Mouse (Mus musculus) yolk sac, embryonic 10.5 days (tissue): ENCODE measurements around the gene Gtf2b.

Source experiments
- DNase-seq: peaks from one replicate; pipeline ENCODE4 v3.0.0-alpha.2; 2017; ENCODE audit warnings: low spot score

Gene Gtf2b

DNA sequence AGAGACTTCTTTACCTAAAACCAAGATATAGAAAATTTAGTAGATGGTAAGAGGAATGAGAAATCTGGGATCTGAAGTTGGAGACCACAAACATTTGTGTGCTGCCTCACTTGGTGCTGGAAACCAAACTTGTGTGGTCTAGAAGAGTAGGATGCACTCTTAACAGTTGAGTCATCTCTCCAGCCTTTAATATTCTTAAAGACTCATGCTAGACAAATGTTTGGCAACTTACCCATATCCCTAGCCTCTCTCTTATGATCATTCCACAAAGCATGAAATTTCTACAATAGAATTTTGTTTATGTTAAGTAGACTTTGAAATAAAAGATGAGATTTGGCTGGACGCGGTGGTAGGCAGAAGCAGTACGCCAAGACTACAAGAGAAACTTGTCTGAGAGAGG, 52.7 kb downstream of the Gtf2b start:
- no peak for DNase-seq

DNA sequence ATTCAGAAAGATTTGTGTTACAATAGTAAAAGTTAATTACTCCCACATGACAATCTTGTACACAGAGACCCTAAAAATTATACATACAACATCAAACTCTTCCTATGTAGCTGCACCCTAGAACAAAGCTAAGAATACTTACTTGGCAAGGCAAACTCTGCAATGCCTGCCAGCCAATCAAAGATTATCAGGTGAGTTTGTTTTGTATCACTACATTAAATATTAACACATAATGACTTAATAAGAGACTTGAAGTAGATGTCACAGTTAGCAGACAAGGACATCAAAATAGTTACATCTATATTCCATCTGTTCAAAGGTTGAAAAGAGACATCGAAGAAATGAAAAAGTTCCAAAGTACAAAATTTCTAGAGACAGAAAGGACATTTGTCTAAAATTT, 58.8 kb downstream of the Gtf2b start:
- DNase-seq = no peak

DNA sequence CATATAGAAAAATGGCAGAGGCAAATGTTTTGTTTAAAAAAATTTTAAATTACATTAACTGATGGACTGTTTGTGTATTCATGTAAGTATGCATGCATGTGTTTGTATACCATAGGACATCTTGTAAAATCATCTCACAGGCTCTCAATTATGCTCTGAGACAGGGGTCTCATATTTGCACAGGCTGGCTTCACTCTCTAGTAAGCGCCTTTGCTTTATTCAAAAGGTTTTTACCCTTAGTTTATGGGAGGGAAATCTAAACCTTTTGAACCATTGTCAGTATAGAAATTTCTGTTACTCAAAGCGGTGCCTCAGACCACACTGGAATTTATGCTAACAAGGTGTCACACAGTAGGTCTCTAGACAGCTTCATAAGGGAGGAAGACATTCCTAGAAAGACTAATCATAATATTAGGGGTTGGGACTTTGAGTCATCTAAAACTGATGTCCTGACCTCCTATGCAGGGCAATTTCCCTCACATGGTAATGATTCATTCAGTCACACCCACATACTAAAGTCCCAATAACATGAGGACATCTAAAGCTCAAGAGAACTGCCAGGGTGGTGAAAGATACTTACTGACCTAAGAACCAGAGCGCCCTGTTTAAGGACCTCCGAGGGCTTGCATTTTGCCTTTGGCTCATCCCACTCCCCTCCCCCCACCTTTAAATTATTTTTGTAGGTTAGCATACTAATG, 61.8 kb downstream of the Gtf2b start:
- no peak for DNase-seq

DNA sequence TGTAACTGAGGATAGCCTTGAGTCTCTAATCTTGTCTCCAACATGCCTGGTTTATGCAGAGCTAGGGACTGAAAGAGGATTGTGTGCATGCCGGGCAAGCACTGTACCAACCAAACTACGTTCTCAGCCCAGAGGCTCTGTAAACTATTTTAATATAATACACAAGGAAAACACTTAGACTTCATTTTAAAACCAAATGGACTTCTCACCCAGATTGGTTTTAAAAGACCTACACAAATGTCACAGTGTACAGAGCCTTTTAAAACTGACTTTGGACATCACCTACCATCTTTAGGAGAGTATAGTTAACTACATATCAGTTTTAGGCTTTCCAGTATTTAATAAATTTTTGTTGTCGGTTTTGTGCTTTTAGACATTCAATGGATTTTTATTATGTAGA, 68.1 kb downstream of the Gtf2b start:
- DNase-seq = no peak
